Mouse (Mus musculus) hindbrain, embryonic 11.5 days (tissue): ENCODE measurements at regions not wholly inside any gene's neighbourhood (a gene's known extent, or its start where the extent isn't known, plus 50 kb on each side); places are given as distances from the start of the nearest gene placed in this dataset.

ENCODE experiments used
- ATAC-seq: fragments of 200-750 bp; cut with Nextera tagmentation; 2 replicates; pipeline ENCODE4 v1.8.0; 2017; ENCODE audit warnings: mild to moderate bottlenecking, moderate TSS enrichment, moderate library complexity; ENCODE audit not compliant: low FRiP score
- DNase-seq: peaks from one replicate; pipeline ENCODE4 v3.0.0-alpha.2; 2015; ENCODE audit warnings: low spot score
- H3K27ac ChIP-seq: fragments of 300-500 bp; sonication (generic); 2 replicates; pipeline ENCODE4 v1.5.1; 2014; ENCODE audit warnings: mild to moderate bottlenecking, low read depth, low read length
- H3K27me3 ChIP-seq: fragments of 300-500 bp; sonication (generic); 2 replicates; pipeline ENCODE4 v1.6.1; 2014; ENCODE audit warnings: mild to moderate bottlenecking, low read length, moderate library complexity, mixed read lengths; ENCODE audit not compliant: control insufficient read depth, insufficient read depth
- H3K36me3 ChIP-seq: fragments of 300-500 bp; sonication (generic); 2 replicates; pipeline ENCODE4 v1.6.1; 2014; ENCODE audit warnings: mild to moderate bottlenecking, low read length, moderate library complexity, mixed read lengths; ENCODE audit not compliant: control insufficient read depth, insufficient read depth
- H3K4me1 ChIP-seq: fragments of 300-500 bp; sonication (generic); replicated peaks from 2 replicates; pipeline ENCODE4 v1.6.1; 2014; ENCODE audit warnings: low read length, mixed read lengths; ENCODE audit not compliant: control insufficient read depth, insufficient read depth
- H3K4me2 ChIP-seq: fragments of 300-500 bp; sonication (generic); replicated peaks from 2 replicates; pipeline ENCODE4 v1.6.1; 2014; ENCODE audit warnings: mild to moderate bottlenecking, low read depth, low read length
- H3K4me3 ChIP-seq: fragments of 300-500 bp; sonication (generic); 2 replicates; pipeline ENCODE4 v1.5.1; 2014; ENCODE audit warnings: low read depth, low read length
- H3K9ac ChIP-seq: fragments of 300-500 bp; sonication (generic); 2 replicates; pipeline ENCODE4 v1.6.1; 2014; ENCODE audit warnings: low read depth, low read length
- H3K9me3 ChIP-seq: fragments of 300-500 bp; sonication (generic); 2 replicates; pipeline ENCODE4 v1.6.1; 2016; ENCODE audit warnings: low read length; ENCODE audit not compliant: control insufficient read depth
- WGBS: fragments of 180-500 bp; shearing (Covaris S2); extraction: QIAGEN DNeasy Blood & Tissue Kit; methylation state at CpG from one replicate; pipeline ENCODE4 v1.1.7; 2014; 5-methylcytosine and 5-hydroxymethylcytosine counted together

GRCm38 (mm10) chr12:25883771-25884171, 531.3 kb downstream of the Rnf144a start:
- no peaks in the 10 kb centered on the region for H3K27me3 ChIP-seq
- no peaks in the 10 kb centered on the region for H3K9me3 ChIP-seq
- H3K27ac ChIP-seq: no peak overlapping the region
- no peaks in the 10 kb centered on the region for H3K4me1 ChIP-seq
- WGBS: 84% methylated on average over 5 of the region's 5 CpGs
- DNase-seq (no peak), ATAC-seq (no peak)
- H3K9ac ChIP-seq: no peak overlapping the region
- no peak overlapping the region for H3K4me3 ChIP-seq
- no peak overlapping the region for H3K4me2 ChIP-seq
- no peaks in the 10 kb centered on the region for H3K36me3 ChIP-seq

DNA sequence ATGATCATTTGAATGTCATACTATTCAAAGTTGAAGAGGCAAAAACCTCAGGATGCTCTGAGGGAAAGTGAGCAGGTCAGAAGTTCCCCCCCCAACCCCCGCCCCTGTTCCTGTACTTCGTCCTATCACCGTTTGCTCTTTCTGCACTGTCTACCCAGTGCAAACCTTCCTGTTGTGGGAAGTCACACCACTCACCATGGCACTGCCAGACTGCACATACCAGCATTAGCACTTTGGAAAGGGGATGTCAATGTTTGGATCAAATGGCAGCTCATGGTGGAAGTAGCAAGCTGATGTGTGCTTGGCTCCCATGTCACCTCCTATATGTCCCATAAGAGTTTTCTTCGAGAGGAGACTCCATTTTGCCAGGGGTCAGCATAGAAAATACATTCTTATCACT, 543.2 kb downstream of the Rnf144a start:
- ATAC-seq (no peak), DNase-seq (no peak)
- no peak overlapping the region for H3K4me2 ChIP-seq
- H3K27me3 ChIP-seq: no peaks in the 10 kb centered on the region
- no peaks in the 10 kb centered on the region for H3K9me3 ChIP-seq
- H3K4me1 ChIP-seq: no peaks in the 10 kb centered on the region
- WGBS: 88% methylated on average over 4 of the region's 4 CpGs
- no peak overlapping the region for H3K4me3 ChIP-seq
- H3K9ac ChIP-seq: no peak overlapping the region
- no peak overlapping the region for H3K27ac ChIP-seq
- no peaks in the 10 kb centered on the region for H3K36me3 ChIP-seq

DNA sequence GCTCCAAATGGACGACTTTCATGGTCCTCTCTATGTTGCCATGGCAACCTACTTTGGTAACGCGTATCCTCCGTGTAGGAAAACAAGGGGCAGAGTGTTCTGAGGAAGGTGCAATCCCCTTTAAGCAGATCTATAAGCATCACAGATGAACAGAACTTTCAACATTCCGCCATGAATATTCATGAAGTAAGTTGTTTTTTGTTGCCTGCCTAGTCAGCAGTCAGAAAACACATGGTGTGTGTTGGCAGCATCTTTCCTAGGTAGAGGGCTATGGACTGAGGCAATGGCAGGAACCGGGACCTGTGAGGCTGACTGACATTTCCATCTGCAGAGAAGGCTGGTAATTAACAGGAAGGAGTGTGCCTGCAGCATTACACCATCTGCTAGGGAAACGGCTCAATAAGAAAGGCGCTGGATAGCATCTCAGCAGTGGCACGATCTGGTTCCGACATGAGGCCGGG, 544.0 kb downstream of the Rnf144a start:
- DNase-seq (peak; percentile 46), ATAC-seq (peak; percentile 84)
- no peaks in the 10 kb centered on the region for H3K27me3 ChIP-seq
- H3K9me3 ChIP-seq: no peaks in the 10 kb centered on the region
- no peak overlapping the region for H3K9ac ChIP-seq
- 42% methylated on average over 11 of the region's 11 CpGs for WGBS
- 0 out of 2 replicates have a peak overlapping the region, but pooled peaks have one; percentile 17 for H3K27ac ChIP-seq
- H3K4me3 ChIP-seq: no peak overlapping the region
- H3K4me1 ChIP-seq: no peaks in the 10 kb centered on the region
- H3K4me2 ChIP-seq: no peak overlapping the region; the same call in 1 of the 2 replicates
- H3K36me3 ChIP-seq: no peaks in the 10 kb centered on the region

- Histone ChIP-seq H3K4me1 (no peaks in the 10 kb centered on the region), H3K4me3 (no peak overlapping the region), H3K4me2 (no peak overlapping the region), H3K27ac (no peak overlapping the region), H3K36me3 (no peaks in the 10 kb centered on the region), H3K27me3 (no peaks in the 10 kb centered on the region), H3K9me3 (no peaks in the 10 kb centered on the region), H3K9ac (no peak overlapping the region)
- DNase-seq (no peak), ATAC-seq (no peak)
Measured at GRCm38 (mm10) chr12:25869846-25870245, 545.2 kb downstream of the Rnf144a start.

DNA sequence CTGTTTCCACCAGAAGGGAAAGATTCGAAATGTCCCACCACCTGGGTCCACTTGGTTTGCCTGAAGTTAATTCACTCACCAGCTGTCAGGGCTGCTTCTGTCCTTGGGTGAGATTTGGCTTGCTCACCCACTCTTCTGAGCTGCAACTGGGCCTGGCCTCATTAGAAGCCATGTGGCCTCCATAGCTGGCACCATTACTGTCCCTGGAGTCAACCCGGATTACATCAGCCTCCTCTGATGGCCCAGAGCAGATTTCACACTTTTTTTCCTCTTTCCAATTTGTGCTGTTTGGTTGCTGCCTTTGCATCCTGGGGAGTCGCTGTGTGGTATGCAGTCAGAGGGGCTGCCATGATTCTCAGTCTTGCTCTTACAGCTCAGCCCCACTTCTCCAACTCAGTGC, 550.0 kb downstream of the Rnf144a start:
- no peak for DNase-seq
- WGBS: 89% methylated on average over 3 of the region's 3 CpGs
- Histone ChIP-seq H3K4me3 (no peak overlapping the region), H3K27me3 (no peaks in the 10 kb centered on the region), H3K36me3 (no peaks in the 10 kb centered on the region), H3K9ac (no peak overlapping the region), H3K9me3 (no peaks in the 10 kb centered on the region), H3K4me2 (no peak overlapping the region), H3K4me1 (no peaks in the 10 kb centered on the region), H3K27ac (no peak overlapping the region)
- no peak for ATAC-seq

GRCm38 (mm10) chr12:25864113-25864852, 550.8 kb downstream of the Rnf144a start:
- ATAC-seq: no peak

DNA sequence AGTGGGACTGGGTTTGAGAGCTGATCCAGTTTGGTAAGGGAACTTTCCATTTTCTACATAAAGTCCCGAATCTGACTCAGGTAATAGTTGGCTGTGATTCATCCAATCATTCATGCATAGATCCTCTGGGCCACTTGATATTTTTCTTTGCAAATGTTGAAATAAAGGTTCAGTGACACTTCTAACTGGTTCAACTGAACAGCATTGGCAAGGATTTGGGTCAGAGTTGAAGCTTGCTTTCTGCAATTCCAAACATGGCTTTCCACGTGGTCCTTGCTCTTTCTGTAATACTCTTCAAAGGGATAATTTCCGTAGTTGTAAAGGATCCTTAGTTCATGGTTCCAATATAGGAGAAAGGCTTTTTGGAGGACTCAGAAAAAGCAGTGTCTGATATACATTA, 554.0 kb downstream of the Rnf144a start:
- Histone ChIP-seq H3K9me3 (no peaks in the 10 kb centered on the region), H3K27ac (no peak overlapping the region), H3K36me3 (no peaks in the 10 kb centered on the region), H3K4me1 (no peaks in the 10 kb centered on the region), H3K4me3 (no peak overlapping the region), H3K4me2 (no peak overlapping the region), H3K27me3 (no peaks in the 10 kb centered on the region), H3K9ac (no peak overlapping the region)
- ATAC-seq (no peak), DNase-seq (no peak)
- 88% methylated on average over 3 of the region's 3 CpGs for whole genome bisulfite sequencing

More at GRCm38 (mm10) chr12:25864113-25864852, 550.8 kb downstream of the Rnf144a start:
- H3K4me1 ChIP-seq: no peaks in the 10 kb centered on the region
- no peaks in the 10 kb centered on the region for H3K27me3 ChIP-seq
- H3K9me3 ChIP-seq: no peaks in the 10 kb centered on the region
- H3K4me2 ChIP-seq: no peak overlapping the region
- no peak overlapping the region for H3K9ac ChIP-seq
- H3K27ac ChIP-seq: no peak overlapping the region
- no peaks in the 10 kb centered on the region for H3K36me3 ChIP-seq
- DNase-seq: peak; percentile 25
- H3K4me3 ChIP-seq: no peak overlapping the region
- WGBS: 68% methylated on average over 7 of the region's 7 CpGs

- WGBS: 87% methylated on average over 6 of the region's 6 CpGs
- no peaks in the 10 kb centered on the region for H3K4me1 ChIP-seq
- ATAC-seq: no peak
Measured at GRCm38 (mm10) chr12:25858397-25858796, 556.7 kb downstream of the Rnf144a start.

DNA sequence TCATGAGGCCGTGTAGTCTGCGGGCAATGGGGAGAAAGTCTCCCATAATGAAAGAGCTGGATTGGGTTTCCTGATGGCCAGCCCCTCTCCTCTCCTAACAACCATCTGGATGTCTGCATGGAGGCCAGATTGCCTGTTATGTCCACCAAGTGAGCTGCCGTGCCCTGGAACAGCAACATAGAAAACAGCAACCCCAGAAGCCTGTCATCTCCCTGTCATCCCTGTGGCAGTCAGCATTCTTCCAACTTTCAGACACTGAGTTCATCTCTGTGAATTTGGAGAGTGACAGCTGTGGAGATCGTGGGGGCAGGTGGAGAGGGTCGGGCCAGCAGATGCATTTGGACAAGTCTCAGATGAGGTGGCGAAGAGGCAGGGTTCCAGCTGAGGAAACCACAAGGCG, 585.0 kb downstream of the Rnf144a start:
- ATAC-seq (no peak), DNase-seq (no peak)
- 72% methylated on average over 7 of the region's 7 CpGs for WGBS
- no peak overlapping the region for H3K9ac ChIP-seq
- no peaks in the 10 kb centered on the region for H3K27me3 ChIP-seq
- H3K9me3 ChIP-seq: no peaks in the 10 kb centered on the region
- 0 out of 2 replicates have a peak, but pooled peaks cover 2% of the 10 kb centered on the region for H3K4me1 ChIP-seq
- no peak overlapping the region for H3K4me3 ChIP-seq
- no peaks in the 10 kb centered on the region for H3K36me3 ChIP-seq
- H3K27ac ChIP-seq: no peak overlapping the region
- H3K4me2 ChIP-seq: no peak overlapping the region

More at GRCm38 (mm10) chr12:25858397-25858796, 556.7 kb downstream of the Rnf144a start:
- no peak overlapping the region for H3K27ac ChIP-seq
- no peaks in the 10 kb centered on the region for H3K27me3 ChIP-seq
- H3K9me3 ChIP-seq: no peaks in the 10 kb centered on the region
- no peak overlapping the region for H3K4me3 ChIP-seq
- no peak overlapping the region for H3K4me2 ChIP-seq
- H3K9ac ChIP-seq: no peak overlapping the region
- DNase-seq: no peak
- no peaks in the 10 kb centered on the region for H3K36me3 ChIP-seq
